Mouse (Mus musculus) kidney, postnatal 36 days (tissue): ENCODE measurements around the gene Fbxo17.
A peak's percentile ranks its signal among the peaks of the same experiment; 100 is the strongest.

ENCODE experiments used
- DNase-seq, 2 experiments: peaks; one replicate each; pipeline ENCODE4 v3.0.0; 2021 to 2022; ENCODE audit warnings: mixed read lengths in 2 of 2

Gene Fbxo17

GRCm38 (mm10) chr7:28719159-28719558 lies 2.6 kb downstream of the Fbxo17 start:
- no peak for DNase-seq

DNA sequence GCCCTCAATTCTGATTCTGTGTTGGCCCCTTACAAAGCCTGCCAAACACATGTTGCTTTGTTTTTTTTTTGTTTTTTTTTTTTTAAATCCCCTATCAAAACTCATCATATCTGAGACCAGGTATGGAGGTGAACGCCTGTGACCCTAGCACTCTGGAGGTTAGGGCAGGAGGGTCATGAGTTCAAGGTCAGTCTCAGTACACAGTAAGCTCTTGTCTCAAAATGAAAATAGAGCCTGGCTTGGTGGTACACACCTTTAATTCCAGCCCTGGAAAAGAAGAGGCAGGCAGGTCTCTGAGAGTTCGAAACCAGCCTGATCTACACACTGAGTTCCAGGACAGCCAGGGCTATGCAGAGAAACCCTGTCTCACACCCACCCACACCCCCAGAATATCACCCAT lies 3.0 kb downstream of the Fbxo17 start:
- DNase-seq = no peak

DNA sequence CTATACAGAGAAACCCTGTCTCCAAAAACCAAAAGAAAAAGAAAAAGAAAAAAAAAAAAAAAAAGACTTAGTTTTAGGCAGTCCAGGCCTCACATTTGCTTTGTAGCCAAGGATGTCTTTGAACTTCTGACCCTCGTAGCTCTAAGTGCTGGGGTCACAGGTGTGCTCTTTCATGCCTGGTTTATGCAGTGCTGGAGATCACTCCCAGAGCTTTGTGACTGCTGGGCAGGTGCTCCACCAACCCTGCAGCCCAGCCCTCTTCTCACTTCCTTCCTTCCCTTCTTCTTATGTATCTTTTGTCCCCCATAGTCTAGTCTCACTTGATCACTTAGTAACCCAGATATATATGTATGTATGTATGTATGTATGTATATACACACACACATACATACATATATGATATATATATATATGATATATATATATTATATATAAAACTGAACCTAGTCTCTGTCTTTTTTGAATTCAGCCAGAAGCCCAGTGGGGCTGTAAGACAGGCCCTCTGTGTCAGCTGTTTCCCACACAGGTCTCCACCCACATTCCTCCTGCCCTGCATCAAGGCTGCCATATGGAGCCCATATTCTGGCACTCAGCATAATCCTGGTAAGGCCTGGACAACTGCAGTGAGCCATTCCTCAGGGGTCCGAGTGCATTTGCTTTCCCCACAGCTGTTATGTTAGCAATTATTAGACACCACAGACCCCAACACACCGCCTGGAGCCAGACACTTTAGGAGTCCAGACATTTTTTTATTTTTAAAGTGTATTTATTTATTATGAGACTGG lies 4.3 kb downstream of the Fbxo17 start:
- DNase-seq = no peak

GRCm38 (mm10) chr7:28722079-28722478 lies 5.5 kb downstream of the Fbxo17 start:
- DNase-seq = no peak

- DNase-seq = no peak
Measured at GRCm38 (mm10) chr7:28724613-28725012, 8.0 kb downstream of the Fbxo17 start.

DNA sequence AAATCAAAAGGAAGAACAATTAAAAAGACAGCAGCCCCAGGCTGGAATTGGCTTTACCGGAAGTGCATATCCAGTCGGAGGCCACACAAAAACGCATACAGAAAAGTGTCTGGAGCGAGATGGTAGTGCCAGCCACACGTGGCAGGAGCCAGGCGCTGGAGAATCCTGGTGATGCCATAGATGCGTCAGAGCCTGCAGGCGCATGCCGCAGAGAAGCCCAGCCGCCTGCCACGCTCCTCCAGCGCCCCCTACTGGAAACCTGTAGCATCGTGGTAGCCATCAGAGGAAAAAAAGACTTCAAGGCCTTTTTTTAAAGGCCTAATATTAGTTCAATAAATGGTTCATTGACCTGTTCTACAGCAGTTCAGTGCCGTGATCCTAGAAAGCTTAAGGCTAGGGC lies 10.0 kb downstream of the Fbxo17 start:
- peak; percentile 57 to 85 for DNase-seq

DNA sequence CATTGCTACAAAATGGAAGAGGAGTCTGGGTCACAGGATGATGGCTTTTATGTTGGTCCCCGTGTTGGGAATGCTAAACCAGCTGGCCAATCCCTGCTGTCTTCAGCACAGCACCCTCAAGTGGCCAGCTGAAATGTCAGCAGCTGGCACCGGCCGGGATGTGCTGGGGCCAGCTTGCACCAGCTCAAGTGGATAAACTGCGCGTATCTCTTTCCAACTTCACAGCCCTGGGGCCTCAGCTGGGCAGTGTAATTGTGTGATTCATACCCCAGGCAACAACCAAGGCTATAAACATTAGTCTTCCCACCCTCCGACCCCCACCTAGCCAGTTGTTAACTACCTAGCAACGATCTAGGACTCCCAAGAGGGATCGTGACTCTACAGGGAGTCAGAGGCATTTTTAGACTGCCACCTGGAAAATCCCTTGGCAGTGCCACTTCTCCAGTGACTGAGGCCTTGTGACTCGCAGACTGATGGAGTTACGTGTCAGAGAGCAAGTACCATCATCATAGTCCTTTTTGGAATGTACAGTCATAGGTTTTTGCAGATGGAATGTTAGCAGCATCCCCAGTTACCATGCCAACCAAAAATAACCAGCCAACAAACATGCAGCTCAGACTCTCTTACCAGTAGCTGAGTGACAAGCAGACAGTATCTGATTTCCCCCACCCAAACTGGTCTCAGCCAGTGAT lies 11.2 kb downstream of the Fbxo17 start:
- peak in 1 of 2 experiments; percentile 53 for DNase-seq

DNA sequence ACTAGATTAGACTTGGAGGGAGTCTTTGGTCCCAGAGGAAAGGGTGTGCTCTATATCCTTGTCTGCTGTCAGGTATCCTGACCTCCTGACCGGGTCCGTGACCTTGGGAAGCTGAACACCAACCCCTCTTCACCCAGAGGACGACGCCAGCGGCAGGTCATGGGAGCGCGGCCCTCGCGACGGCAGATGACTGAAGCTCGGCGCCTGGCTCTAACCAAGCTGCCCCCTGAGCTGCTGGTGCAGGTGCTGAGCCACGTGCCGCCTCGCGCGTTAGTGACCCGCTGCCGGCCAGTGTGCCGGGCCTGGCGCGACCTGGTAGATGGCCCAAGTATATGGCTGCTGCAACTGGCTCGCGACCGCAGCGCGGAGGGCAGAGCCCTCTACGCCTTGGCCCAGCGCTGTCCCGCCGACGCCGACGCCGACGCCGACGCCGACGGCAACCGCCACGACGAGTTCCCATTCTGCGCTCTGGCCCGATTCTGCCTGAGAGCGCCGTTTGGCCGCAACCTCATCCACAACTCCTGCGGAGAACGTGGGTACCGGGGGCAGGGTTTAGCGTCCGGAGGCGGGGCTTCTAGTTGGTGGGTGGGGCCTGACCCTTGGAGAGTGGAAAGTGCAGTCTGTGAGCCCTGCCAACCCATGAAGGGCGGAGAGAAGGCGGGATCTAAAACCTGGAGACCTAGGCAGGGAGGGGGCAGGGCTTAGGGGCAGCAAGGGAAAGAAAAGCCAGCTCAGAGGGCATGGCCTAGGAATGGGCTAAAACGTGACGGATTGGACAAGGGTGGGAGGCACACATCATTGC lies 15.9 kb downstream of the Fbxo17 start:
- peak; percentile 94 to 95 for DNase-seq

- no peak for DNase-seq
Measured at GRCm38 (mm10) chr7:28733211-28733610, 16.6 kb downstream of the Fbxo17 start.

DNA sequence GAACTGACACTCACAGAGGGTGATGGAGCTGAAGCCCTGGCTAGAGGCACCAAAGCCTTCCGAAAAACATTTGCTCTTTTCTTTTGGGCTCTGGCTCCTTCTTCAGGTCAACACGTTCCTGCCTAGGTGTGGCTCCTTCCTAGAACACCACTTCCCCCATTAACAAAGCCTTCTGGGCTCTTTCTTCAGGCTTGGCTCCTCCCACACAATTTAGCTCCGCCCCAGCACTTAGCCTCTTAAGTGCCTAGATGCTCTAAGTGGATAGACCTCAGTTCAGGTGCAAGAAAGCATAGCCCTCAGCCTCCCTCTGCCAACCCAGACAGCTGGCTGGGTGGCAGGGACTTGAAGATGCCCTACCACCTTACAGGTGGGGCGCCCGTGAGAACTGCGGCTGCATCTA lies 19.1 kb downstream of the Fbxo17 start:
- DNase-seq = no peak

DNA sequence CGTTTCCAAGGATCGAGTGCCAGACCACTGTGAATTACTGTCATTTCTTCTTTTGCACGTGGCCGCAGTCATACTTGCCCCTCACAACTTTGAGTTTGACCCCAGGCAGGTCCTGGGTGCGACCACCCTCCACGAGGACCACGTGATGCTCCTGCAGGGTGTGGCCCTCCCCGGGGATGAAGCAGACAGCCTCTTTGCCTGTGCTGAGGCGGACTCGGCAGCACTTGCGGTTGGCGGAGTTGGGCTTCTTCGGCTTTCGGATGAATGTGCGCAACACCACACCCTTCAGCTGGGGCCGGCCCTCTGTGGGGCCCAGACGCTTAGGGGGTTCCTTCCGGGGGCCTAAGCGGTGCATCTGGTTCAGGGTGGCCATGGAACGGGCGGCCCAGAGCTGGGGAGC lies 23.2 kb downstream of the Fbxo17 start:
- DNase-seq = no peak

- DNase-seq = no peak
Measured at GRCm38 (mm10) chr7:28740949-28741348, 24.3 kb downstream of the Fbxo17 start.

GRCm38 (mm10) chr7:28741368-28741708 lies 24.7 kb downstream of the Fbxo17 start:
- DNase-seq = peak in 1 of 2 experiments; percentile 16

DNA sequence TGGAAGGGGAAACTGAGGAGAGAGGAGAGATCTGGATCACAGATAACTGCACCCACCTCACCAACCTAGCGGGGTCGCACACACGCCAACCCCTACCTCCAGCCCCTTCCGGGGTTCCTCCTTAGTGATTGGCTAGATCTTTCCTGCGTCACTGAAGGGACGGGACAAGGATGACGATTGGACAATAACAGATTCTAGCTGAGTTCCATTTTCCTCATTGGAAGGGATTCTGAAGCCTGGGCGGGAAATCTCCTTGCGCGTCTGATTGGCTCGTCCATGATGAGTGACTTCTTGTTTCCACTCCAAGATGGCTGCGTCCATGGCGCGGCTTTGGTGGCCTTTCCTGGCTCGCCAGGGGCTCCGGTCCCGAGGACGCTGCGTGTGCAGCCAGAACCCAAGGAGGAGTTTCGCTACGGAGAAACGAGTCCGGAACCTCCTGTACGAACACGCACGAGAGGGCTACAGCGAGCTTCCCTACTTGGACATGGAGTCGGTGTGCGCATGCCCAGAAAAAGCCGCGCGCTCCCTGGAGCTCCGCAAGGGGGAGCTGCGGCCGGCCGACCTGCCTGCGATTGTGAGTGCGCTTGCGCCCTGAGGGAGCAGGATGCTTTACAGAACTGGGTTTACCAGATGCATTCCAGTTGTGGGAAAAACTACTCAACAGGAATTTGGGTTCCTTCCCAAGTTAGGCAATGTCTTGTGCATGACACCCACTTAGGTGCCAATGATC lies 25.3 kb downstream of the Fbxo17 start, which contains the start of the genes Mrps12 and Sars2:
TSS of gene Mrps12 (minus strand) at position 112 of the 730 bp plus-strand sequence.
TSS of gene Sars2 (plus strand) at position 284 of the 730 bp plus-strand sequence.
- peak; percentile 95 to 98 for DNase-seq

DNA sequence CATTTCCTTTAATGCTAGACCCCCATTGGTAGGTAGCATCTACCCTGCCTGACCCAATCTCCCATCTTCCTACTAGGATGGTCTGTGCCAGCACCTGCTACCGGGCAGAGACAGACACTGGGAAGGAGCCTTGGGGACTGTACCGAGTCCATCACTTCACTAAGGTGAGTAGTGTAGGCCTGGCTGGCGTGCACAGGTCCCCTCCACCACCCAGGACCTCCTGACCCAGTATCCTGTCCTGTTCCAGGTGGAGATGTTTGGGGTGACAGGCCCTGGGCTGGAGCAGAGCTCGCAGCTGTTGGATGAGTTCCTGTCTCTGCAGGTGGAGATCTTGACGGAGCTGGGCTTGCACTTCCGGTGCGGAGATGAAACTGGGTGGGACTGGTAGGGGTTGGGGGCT lies 33.3 kb downstream of the Fbxo17 start:
- no peak for DNase-seq

GRCm38 (mm10) chr7:28756079-28756478 lies 39.5 kb downstream of the Fbxo17 start, which contains the start of gene Ccer2:
Ccer2 (plus strand) TSS chr7:28756174.
- DNase-seq = no peak

GRCm38 (mm10) chr7:28758623-28759022 lies 42.0 kb downstream of the Fbxo17 start:
- DNase-seq = no peak

- DNase-seq = peak; percentile 26 to 51
Measured at GRCm38 (mm10) chr7:28761907-28762306, 45.3 kb downstream of the Fbxo17 start.

DNA sequence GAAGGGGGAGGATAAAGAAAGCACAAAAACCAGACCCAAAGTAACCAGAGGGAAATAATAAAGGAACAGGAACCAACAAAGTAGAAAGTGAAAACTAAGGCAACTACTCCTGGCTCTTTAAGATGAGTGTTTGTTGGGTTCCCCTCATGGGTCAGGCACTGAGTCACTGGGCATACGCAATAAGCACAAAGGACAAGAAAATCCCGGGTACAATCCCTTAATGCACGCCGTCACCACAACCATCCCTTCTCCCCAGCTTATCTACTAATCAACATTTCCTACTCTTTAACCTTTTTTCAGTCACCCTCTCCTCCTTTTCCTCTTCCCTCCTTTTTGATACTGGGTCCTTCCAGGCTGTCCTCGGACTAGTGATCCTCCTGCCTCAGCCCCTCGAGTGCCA lies 48.6 kb downstream of the Fbxo17 start:
- DNase-seq = no peak

- DNase-seq = peak; percentile 97 to 99
Measured at GRCm38 (mm10) chr7:28766173-28766879, 49.7 kb downstream of the Fbxo17 start, which contains the start of gene Sirt2. Sirt2 (plus strand) TSS chr7:28766735.

DNA sequence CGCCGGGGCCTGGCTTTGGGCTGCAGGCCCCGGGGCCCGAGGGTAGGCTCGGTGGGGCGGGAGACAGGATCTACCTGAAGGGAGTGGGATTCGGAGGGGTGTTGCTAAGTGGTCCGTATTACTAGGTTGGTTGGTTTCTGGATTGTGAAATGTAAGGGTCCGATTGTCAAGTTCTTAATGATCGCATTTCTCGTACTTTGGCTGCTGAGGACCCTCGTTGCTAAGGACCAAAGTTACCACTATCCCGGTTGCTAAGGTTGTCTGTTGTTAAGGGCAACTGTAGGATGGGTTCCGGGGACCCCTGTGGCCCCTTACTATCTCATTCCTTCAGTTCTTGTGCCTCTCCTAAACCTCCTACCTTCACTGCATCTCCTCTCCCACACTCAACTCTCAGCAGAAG lies 50.3 kb downstream of the Fbxo17 start:
- no peak for DNase-seq

DNA sequence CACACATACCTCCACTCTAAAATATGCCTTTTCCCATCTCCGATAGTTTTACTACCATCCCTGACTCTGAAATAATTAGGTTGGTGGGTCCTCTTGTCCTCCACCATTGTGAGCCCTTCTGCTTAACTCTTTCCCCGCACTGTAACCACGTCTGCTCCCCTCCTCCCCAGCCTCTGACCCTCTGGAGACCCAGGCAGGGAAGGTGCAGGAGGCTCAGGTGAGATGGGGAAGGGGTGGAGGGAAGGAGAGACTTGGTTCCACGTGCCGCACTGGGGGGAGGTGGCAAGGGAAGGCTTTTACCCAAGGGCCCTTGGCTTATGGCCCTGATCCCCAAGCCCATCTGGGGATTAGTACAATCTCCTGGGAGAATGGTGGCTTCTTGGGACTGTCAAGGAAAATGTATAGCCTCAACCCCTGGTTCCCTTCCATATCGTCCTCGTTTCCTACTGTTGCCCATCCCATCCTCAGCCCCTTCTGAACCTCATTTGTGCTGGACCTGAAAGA lies 50.9 kb downstream of the Fbxo17 start, which contains the start of gene Nfkbib:
TSS of gene Nfkbib (minus strand) at position 51 of the 504 bp plus-strand sequence.
- no peak for DNase-seq
